Mouse (Mus musculus) heart, postnatal 0 days (tissue): ENCODE results near the gene Pla1a.

ENCODE experiments used
- CTCF ChIP-seq: IDR thresholded peaks from 2 replicates; pipeline ENCODE4 v1.5.1; 2016; ENCODE audit warnings: antibody characterized with exemption, control low read depth, low read depth
- EP300 ChIP-seq: IDR thresholded peaks from 2 replicates; pipeline ENCODE4 v1.6.1; 2016; ENCODE audit warnings: antibody characterized with exemption, low read depth

DNA sequence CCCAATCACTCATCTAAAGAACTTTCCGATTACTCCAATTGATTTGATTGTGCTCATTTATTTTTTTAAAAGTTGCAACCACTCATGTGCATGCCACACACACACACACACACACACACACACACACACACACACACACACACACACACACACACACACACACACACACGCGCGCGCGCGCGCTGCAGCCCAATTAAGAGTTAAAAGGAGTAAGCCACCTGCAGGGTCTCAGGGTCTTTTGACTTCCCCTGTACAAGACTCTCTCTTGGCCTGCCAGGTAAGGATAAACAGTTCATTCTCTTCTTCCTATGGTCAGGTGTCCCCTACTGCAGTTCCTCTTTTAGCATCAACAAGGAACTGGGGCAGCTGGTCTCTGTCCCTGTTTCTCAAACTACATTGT, 24.5 kb downstream of the Pla1a start:
- TF ChIP-seq CTCF (no peak), EP300 (no peak)
